Mouse (Mus musculus) natural killer cell, adult 2 months (primary cell): ENCODE results near the gene BC051665.

ENCODE experiments used
- DNase-seq, 2 experiments: peaks; one replicate each; pipeline ENCODE4 v3.0.0; 2022; ENCODE audit warnings: low spot score in 2 of 2

BC051665 gene

GRCm38 (mm10) chr13:60786264-60786663, at the start of gene BC051665:
Gene BC051665, minus strand, starts transcription at chr13:60786364.
- no peak for DNase-seq

- DNase-seq: peak; percentile 45 to 51
Measured at GRCm38 (mm10) chr13:60826052-60826451, 39.9 kb upstream of the BC051665 start.

- no peak for DNase-seq
Measured at GRCm38 (mm10) chr13:60820486-60821175, 34.5 kb upstream of the BC051665 start.

GRCm38 (mm10) chr13:60819469-60819868, 33.3 kb upstream of the BC051665 start:
- DNase-seq: peak in 1 of 2 experiments; percentile 12

- DNase-seq: no peak
Measured at GRCm38 (mm10) chr13:60813722-60814121, 27.6 kb upstream of the BC051665 start.

GRCm38 (mm10) chr13:60812768-60813167, 26.6 kb upstream of the BC051665 start:
- no peak for DNase-seq

GRCm38 (mm10) chr13:60809690-60810089, 23.5 kb upstream of the BC051665 start:
- no peak for DNase-seq

- no peak for DNase-seq
Measured at GRCm38 (mm10) chr13:60802749-60803148, 16.6 kb upstream of the BC051665 start, which contains the start of gene Ctsll3. Gene Ctsll3, minus strand, starts transcription at chr13:60802849.

- no peak for DNase-seq
Measured at GRCm38 (mm10) chr13:60789466-60789865, 3.3 kb upstream of the BC051665 start.

GRCm38 (mm10) chr13:60783301-60783700, 2.9 kb downstream of the BC051665 start:
- DNase-seq: no peak

- DNase-seq: no peak
Measured at GRCm38 (mm10) chr13:60780534-60780933, 5.6 kb downstream of the BC051665 start.

- no peak for DNase-seq
Measured at GRCm38 (mm10) chr13:60761161-60761560, 25.0 kb downstream of the BC051665 start.

- no peak for DNase-seq
Measured at GRCm38 (mm10) chr13:60760392-60760791, 25.8 kb downstream of the BC051665 start.

- DNase-seq: no peak
Measured at GRCm38 (mm10) chr13:60759136-60759535, 27.0 kb downstream of the BC051665 start.

GRCm38 (mm10) chr13:60757292-60757691, 28.9 kb downstream of the BC051665 start:
- DNase-seq: no peak

- no peak for DNase-seq
Measured at GRCm38 (mm10) chr13:60755251-60755650, 30.9 kb downstream of the BC051665 start.

GRCm38 (mm10) chr13:60753216-60753615, 32.9 kb downstream of the BC051665 start:
- no peak for DNase-seq

GRCm38 (mm10) chr13:60750930-60751329, 35.2 kb downstream of the BC051665 start:
- no peak for DNase-seq

GRCm38 (mm10) chr13:60748556-60748955, 37.6 kb downstream of the BC051665 start:
- no peak for DNase-seq

- no peak for DNase-seq
Measured at GRCm38 (mm10) chr13:60747201-60747600, 39.0 kb downstream of the BC051665 start.

- peak in 1 of 2 experiments; percentile 15 for DNase-seq
Measured at GRCm38 (mm10) chr13:60746271-60746670, 39.9 kb downstream of the BC051665 start.

GRCm38 (mm10) chr13:60745358-60745757, 40.8 kb downstream of the BC051665 start:
- DNase-seq: no peak

GRCm38 (mm10) chr13:60744736-60745135, 41.4 kb downstream of the BC051665 start:
- no peak for DNase-seq

GRCm38 (mm10) chr13:60744078-60744460, 42.1 kb downstream of the BC051665 start:
- DNase-seq: peak; percentile 52 to 68
